Mouse (Mus musculus) inflammation-experienced regulatory T-cells, adult 16 weeks (primary cell): ENCODE data around the gene Card10. TPM values are rescaled to one million over a fixed set of nuclear protein-coding genes. Genes with fewer than 3 reads are reported as not detected.

Experiments used
- polyA plus RNA-seq: library from polyadenylated mRNA; unstranded; fragments of 100-300 nt; shearing (Covaris generic); gene quantifications from one replicate; pipeline ENCODE4 v1.2.1, GENCODE M21; 2017

Card10 gene
- polyA plus RNA-seq: 0.38 TPM

GRCm38 (mm10) chr15:78802776-78803391 is at the start of gene Card10:
Gene Card10 (minus strand): TSS chr15:78803042.

GRCm38 (mm10) chr15:78842371-78843163 is 39.7 kb upstream of the Card10 start, which contains the start of gene Cdc42ep1:
Gene Cdc42ep1 (plus strand): TSS chr15:78842624.

GRCm38 (mm10) chr15:78773290-78773729 is 29.5 kb downstream of the Card10 start, which contains the start of gene Mfng:
Gene Mfng (minus strand): TSS chr15:78773475.

Other genes starting within 250 kb of the Card10 start
- gene Rac2, start 230.3 kb downstream of the Card10 start, polyA plus RNA-seq: 3,278 TPM
- 550 TPM for gene Cyth4, start 206.0 kb downstream of the Card10 start, polyA plus RNA-seq
- gene Elfn2, start 84.3 kb downstream of the Card10 start, polyA plus RNA-seq: 0.07 TPM
- gene Mfng, start 29.6 kb downstream of the Card10 start, polyA plus RNA-seq: 177 TPM
- gene Cdc42ep1, start 39.6 kb upstream of the Card10 start, polyA plus RNA-seq: not detected
- not detected for gene Lgals2, start 52.5 kb upstream of the Card10 start, polyA plus RNA-seq
- 76.9 TPM for gene Gga1, start 74.1 kb upstream of the Card10 start, polyA plus RNA-seq
- 0.57 TPM for gene Gm49510, start 96.6 kb upstream of the Card10 start, polyA plus RNA-seq
- gene Sh3bp1, start 96.7 kb upstream of the Card10 start, polyA plus RNA-seq: 251 TPM
- 1.9 TPM for gene Pdxp, start 110.9 kb upstream of the Card10 start, polyA plus RNA-seq
- gene Lgals1, start 123.7 kb upstream of the Card10 start, polyA plus RNA-seq: 515 TPM
- 49.7 TPM for gene Nol12, start 131.9 kb upstream of the Card10 start, polyA plus RNA-seq
- 105 TPM for gene Triobp, start 144.7 kb upstream of the Card10 start, polyA plus RNA-seq
- 74.2 TPM for gene H1f0, start 225.4 kb upstream of the Card10 start, polyA plus RNA-seq
- gene Galr3, start 238.8 kb upstream of the Card10 start, polyA plus RNA-seq: not detected